Mouse (Mus musculus): ENCODE data around the gene Mrps21. TPM values are rescaled to one million over a fixed set of nuclear protein-coding genes. Genes with fewer than 3 reads are reported as not detected.
A peak's percentile ranks its signal among the peaks of the same experiment; 100 is the strongest.

Gene Mrps21
- polyA plus RNA-seq, 1 experiment from 2014 or later, result 293 TPM

- Histone ChIP-seq H3K36me3 (replicated peaks; ENCODE audit: control insufficient read depth, insufficient read depth) (peaks cover 5% of the 10 kb centered on the region; the same call in 1 of the 2 replicates), H3K9me3 (ENCODE audit: control insufficient read depth, low read length) (no peaks in the 10 kb centered on the region), H3K4me1 (replicated peaks; ENCODE audit: control insufficient read depth, insufficient read depth, low read length) (peaks cover 8% of the 10 kb centered on the region; the same call in 1 of the 2 replicates), H3K27ac (peak overlapping the region; percentile 66), H3K27me3 (ENCODE audit: control insufficient read depth, insufficient read depth, low read length) (no peaks in the 10 kb centered on the region), H3K4me3 (replicated peaks; ENCODE audit: low read length) (peak overlapping the region; percentile 73), H3K4me2 (replicated peaks) (peak overlapping the region; percentile 93), H3K9ac (peak overlapping the region; percentile 17; the same call in 1 of the 2 replicates)
- 28% methylated on average over 7 of the region's 7 CpGs for WGBS
- DNase-seq (ENCODE audit: low spot score) (no peak), ATAC-seq (ENCODE audit: low FRiP score) (no peak)
Measured at GRCm38 (mm10) chr3:95893126-95893525, 21.8 kb upstream of the Mrps21 start.

- DNase-seq (ENCODE audit: low spot score) (no peak), ATAC-seq (ENCODE audit: low FRiP score) (no peak)
- H3K36me3 ChIP-seq (replicated peaks; ENCODE audit: control insufficient read depth, insufficient read depth), result 0 out of 2 replicates have a peak, but pooled peaks cover 5% of the 10 kb centered on the region
- H3K4me2 ChIP-seq (replicated peaks), result peak overlapping the region; percentile 93
- H3K9me3 ChIP-seq (ENCODE audit: control insufficient read depth, low read length), result no peaks in the 10 kb centered on the region
- H3K4me1 ChIP-seq (replicated peaks; ENCODE audit: control insufficient read depth, insufficient read depth, low read length), result peaks cover 8% of the 10 kb centered on the region; the same call in 1 of the 2 replicates
- peak overlapping the region; percentile 51 for H3K27ac ChIP-seq
- WGBS, result 38% methylated on average over 11 of the region's 11 CpGs
- H3K4me3 ChIP-seq (replicated peaks; ENCODE audit: low read length), result no peak overlapping the region
- no peaks in the 10 kb centered on the region for H3K27me3 ChIP-seq (ENCODE audit: control insufficient read depth, insufficient read depth, low read length)
- H3K9ac ChIP-seq, result peak overlapping the region; percentile 8; the same call in 1 of the 2 replicates
Measured at GRCm38 (mm10) chr3:95892066-95893052, 21.0 kb upstream of the Mrps21 start.

GRCm38 (mm10) chr3:95891211-95892065 lies 20.1 kb upstream of the Mrps21 start, which contains the start of gene BC028528:
TSS of gene BC028528 (minus strand) at chr3:95892005.
- Histone ChIP-seq H3K27ac (peak within 1 kb of the TSS; percentile 51), H3K9me3 (ENCODE audit: control insufficient read depth, low read length) (no peaks in the 10 kb centered on the region), H3K4me2 (replicated peaks) (peak within 1 kb of the TSS; percentile 93), H3K4me3 (replicated peaks; ENCODE audit: low read length) (peak within 1 kb of the TSS; percentile 13), H3K4me1 (replicated peaks; ENCODE audit: control insufficient read depth, insufficient read depth, low read length) (peaks cover 8% of the 10 kb centered on the region; the same call in 1 of the 2 replicates), H3K36me3 (replicated peaks; ENCODE audit: control insufficient read depth, insufficient read depth) (0 out of 2 replicates have a peak, but pooled peaks cover 5% of the 10 kb centered on the region), H3K27me3 (ENCODE audit: control insufficient read depth, insufficient read depth, low read length) (no peaks in the 10 kb centered on the region), H3K9ac (peak within 1 kb of the TSS; percentile 8; the same call in 1 of the 2 replicates)
- DNase-seq (ENCODE audit: low spot score) (no peak), ATAC-seq (ENCODE audit: low FRiP score) (no peak)
- 25% methylated on average over 12 of the region's 12 CpGs for WGBS

DNA sequence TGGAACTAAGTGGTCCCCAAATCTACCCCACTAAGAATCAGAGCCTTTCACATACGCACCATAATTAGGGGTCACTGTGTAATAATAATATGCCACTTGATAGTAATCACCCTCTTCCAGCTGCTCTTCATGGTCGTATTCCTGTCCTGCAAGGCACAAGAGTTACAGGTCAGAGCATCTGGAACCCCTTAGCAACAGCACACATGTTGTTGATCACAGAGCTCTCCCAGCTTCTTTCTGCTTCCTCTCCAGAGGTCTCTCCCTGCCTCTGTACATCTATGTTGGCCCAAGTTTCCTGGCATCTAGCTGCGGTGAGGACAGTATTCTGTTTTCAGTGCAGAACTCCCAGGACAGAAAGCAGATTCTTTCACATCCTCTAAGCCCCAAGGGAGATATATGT lies 18.3 kb upstream of the Mrps21 start:
- 88% methylated on average over 3 of the region's 3 CpGs for WGBS
- H3K9ac ChIP-seq, result no peak overlapping the region
- H3K4me2 ChIP-seq (replicated peaks), result no peak overlapping the region
- no peak overlapping the region for H3K27ac ChIP-seq
- no peak overlapping the region for H3K4me3 ChIP-seq (replicated peaks; ENCODE audit: low read length)
- DNase-seq (ENCODE audit: low spot score) (no peak), ATAC-seq (ENCODE audit: low FRiP score) (no peak)
- peaks cover 2% of the 10 kb centered on the region; the same call in 1 of the 2 replicates for H3K4me1 ChIP-seq (replicated peaks; ENCODE audit: control insufficient read depth, insufficient read depth, low read length)
- no peaks in the 10 kb centered on the region for H3K36me3 ChIP-seq (replicated peaks; ENCODE audit: control insufficient read depth, insufficient read depth)
- no peaks in the 10 kb centered on the region for H3K27me3 ChIP-seq (ENCODE audit: control insufficient read depth, insufficient read depth, low read length)
- H3K9me3 ChIP-seq (ENCODE audit: control insufficient read depth, low read length), result no peaks in the 10 kb centered on the region

- DNase-seq (ENCODE audit: low spot score), result no peak
- Histone ChIP-seq H3K27ac (no peak overlapping the region), H3K4me2 (replicated peaks) (no peak overlapping the region), H3K9me3 (ENCODE audit: control insufficient read depth, low read length) (no peaks in the 10 kb centered on the region), H3K36me3 (replicated peaks; ENCODE audit: control insufficient read depth, insufficient read depth) (no peaks in the 10 kb centered on the region), H3K4me1 (replicated peaks; ENCODE audit: control insufficient read depth, insufficient read depth, low read length) (peaks cover 3% of the 10 kb centered on the region), H3K4me3 (replicated peaks; ENCODE audit: low read length) (no peak overlapping the region), H3K9ac (no peak overlapping the region), H3K27me3 (ENCODE audit: control insufficient read depth, insufficient read depth, low read length) (no peaks in the 10 kb centered on the region)
- WGBS, result 83% methylated on average over 4 of the region's 4 CpGs
- no peak for ATAC-seq (ENCODE audit: low FRiP score)
Measured at GRCm38 (mm10) chr3:95887596-95887995, 16.3 kb upstream of the Mrps21 start.

GRCm38 (mm10) chr3:95884400-95884799 lies 13.1 kb upstream of the Mrps21 start:
- Histone ChIP-seq H3K9ac (no peak overlapping the region), H3K9me3 (ENCODE audit: control insufficient read depth, low read length) (no peaks in the 10 kb centered on the region), H3K4me1 (replicated peaks; ENCODE audit: control insufficient read depth, insufficient read depth, low read length) (peaks cover 8% of the 10 kb centered on the region), H3K4me3 (replicated peaks; ENCODE audit: low read length) (no peak overlapping the region), H3K4me2 (replicated peaks) (no peak overlapping the region), H3K36me3 (replicated peaks; ENCODE audit: control insufficient read depth, insufficient read depth) (no peaks in the 10 kb centered on the region), H3K27me3 (ENCODE audit: control insufficient read depth, insufficient read depth, low read length) (no peaks in the 10 kb centered on the region), H3K27ac (no peak overlapping the region)
- DNase-seq (ENCODE audit: low spot score), result no peak
- WGBS, result 83% methylated on average over 5 of the region's 5 CpGs
- no peak for ATAC-seq (ENCODE audit: low FRiP score)

DNA sequence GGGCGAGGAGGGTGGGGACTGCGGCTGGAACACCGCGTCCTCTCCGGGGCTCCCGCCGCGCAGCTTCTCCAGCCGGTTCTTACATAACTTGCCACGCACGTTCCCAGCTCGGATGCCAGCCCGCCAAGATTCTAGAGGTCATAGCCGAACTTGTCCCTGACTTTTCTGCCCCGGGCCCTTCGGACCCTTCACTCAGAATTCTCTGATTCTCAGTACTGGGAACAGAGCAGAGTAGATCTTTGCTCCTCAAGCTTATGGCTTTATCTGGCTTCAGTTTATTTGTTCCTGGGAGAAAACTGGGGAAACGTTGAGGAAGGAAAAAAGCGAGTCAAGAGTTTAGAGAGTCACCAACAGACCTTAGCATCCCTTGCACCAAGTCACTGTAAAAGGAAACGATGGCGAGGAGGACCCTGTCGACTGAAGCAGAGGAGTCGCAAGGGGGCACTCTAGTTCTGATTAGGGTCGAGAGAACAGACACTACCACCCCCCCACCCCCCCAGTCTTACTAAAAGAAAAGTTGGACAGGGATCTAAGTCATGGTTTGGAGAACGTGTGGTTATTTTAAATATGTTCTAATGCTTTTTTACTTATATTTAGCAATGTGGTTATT lies 11.6 kb upstream of the Mrps21 start:
- no peaks in the 10 kb centered on the region for H3K27me3 ChIP-seq (ENCODE audit: control insufficient read depth, insufficient read depth, low read length)
- H3K4me2 ChIP-seq (replicated peaks), result peak overlapping the region; percentile 99
- 2% methylated on average over 23 of the region's 24 CpGs for WGBS
- H3K9ac ChIP-seq, result peak overlapping the region; percentile 44
- H3K4me1 ChIP-seq (replicated peaks; ENCODE audit: control insufficient read depth, insufficient read depth, low read length), result peaks cover 8% of the 10 kb centered on the region
- ATAC-seq (ENCODE audit: low FRiP score) (no peak), DNase-seq (ENCODE audit: low spot score) (no peak)
- H3K4me3 ChIP-seq (replicated peaks; ENCODE audit: low read length), result peak overlapping the region; percentile 52
- H3K36me3 ChIP-seq (replicated peaks; ENCODE audit: control insufficient read depth, insufficient read depth), result no peaks in the 10 kb centered on the region
- H3K9me3 ChIP-seq (ENCODE audit: control insufficient read depth, low read length), result no peaks in the 10 kb centered on the region
- no peak overlapping the region for H3K27ac ChIP-seq

DNA sequence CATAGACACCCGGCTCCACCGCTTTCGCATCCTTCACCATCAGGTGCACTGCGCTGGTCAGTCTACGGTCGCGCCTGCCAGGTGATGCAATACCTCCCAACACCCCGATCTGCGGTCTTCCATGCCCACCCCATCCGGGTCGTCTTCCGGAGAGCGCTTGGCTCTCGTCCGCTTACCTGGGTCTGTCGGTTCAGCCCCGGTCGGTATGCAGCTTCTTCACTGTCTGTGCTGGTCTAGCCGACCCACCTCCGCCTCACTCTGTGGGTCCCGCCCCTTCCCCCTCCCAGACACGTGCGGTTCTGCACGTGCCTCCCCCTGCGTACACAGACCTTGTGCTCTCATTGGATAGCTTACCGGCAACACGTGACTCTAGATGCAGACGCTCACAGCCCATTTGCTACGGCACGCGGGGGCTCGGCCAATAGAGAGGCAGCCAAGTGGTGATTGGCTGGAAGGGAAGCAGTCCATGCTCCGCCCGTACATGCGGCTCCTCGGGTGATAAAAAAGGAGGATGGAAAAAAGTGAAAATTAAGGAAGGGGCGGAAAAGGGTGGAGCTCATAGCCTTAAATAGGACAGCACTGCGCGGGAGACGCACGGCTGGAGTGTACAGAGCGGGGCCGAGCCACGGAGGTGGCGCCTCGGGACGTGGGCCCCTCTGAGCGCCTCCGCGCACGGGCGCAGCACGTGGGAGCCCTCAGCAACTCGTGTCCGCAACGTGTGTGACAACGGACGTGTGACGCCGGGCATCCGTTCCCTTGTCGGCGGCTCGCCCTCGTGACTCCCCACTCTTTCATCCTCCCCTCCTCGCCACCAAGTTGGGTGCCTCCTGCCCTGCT lies 10.9 kb upstream of the Mrps21 start, which contains the start of gene Ciart:
Ciart (minus strand) TSS at position 273 of the 837 bp plus-strand sequence.
- H3K36me3 ChIP-seq (replicated peaks; ENCODE audit: control insufficient read depth, insufficient read depth), result no peaks in the 10 kb centered on the region
- DNase-seq (ENCODE audit: low spot score), result peak; percentile 94
- WGBS, result under 1% methylated on average over 66 of the region's 66 CpGs
- H3K4me2 ChIP-seq (replicated peaks), result peak within 1 kb of the TSS; percentile 99
- ATAC-seq (ENCODE audit: low FRiP score), result peak; percentile 100
- no peaks in the 10 kb centered on the region for H3K27me3 ChIP-seq (ENCODE audit: control insufficient read depth, insufficient read depth, low read length)
- no peaks in the 10 kb centered on the region for H3K9me3 ChIP-seq (ENCODE audit: control insufficient read depth, low read length)
- H3K27ac ChIP-seq, result no peak within 1 kb of the TSS
- H3K4me1 ChIP-seq (replicated peaks; ENCODE audit: control insufficient read depth, insufficient read depth, low read length), result peaks cover 8% of the 10 kb centered on the region
- peak within 1 kb of the TSS; percentile 52 for H3K4me3 ChIP-seq (replicated peaks; ENCODE audit: low read length)
- H3K9ac ChIP-seq, result peak within 1 kb of the TSS; percentile 54

Measured in hindbrain, embryonic 14.5 days (tissue).